Mouse (Mus musculus) cerebellum, adult 11 months (tissue): ENCODE results near the gene Epas1.
A peak's percentile ranks its signal among the peaks of the same experiment; 100 is the strongest.

Experiments used
- DNase-seq: peaks from one replicate; pipeline ENCODE4 v3.0.0; 2022

Gene Epas1

GRCm38 (mm10) chr17:86832562-86833327 is 79.2 kb downstream of the Epas1 start:
- DNase-seq = peak; percentile 12

- no peak for DNase-seq
These were observed 80.4 kb downstream of the Epas1 start for GRCm38 (mm10) chr17:86833945-86834344.

- DNase-seq = no peak
These were observed 85.8 kb downstream of the Epas1 start for GRCm38 (mm10) chr17:86839308-86839707.

- DNase-seq = no peak
These were observed 97.3 kb downstream of the Epas1 start for GRCm38 (mm10) chr17:86850700-86851337.

- DNase-seq = no peak
These were observed 98.3 kb downstream of the Epas1 start for GRCm38 (mm10) chr17:86851782-86852181.

- DNase-seq = no peak
These were observed 99.1 kb downstream of the Epas1 start for GRCm38 (mm10) chr17:86852591-86853031.

GRCm38 (mm10) chr17:86870586-86870985 is 117.1 kb downstream of the Epas1 start:
- no peak for DNase-seq

- no peak for DNase-seq
These were observed 119.1 kb downstream of the Epas1 start for GRCm38 (mm10) chr17:86872643-86873042.

- DNase-seq = no peak
These were observed 123.4 kb downstream of the Epas1 start for GRCm38 (mm10) chr17:86876940-86877339.

GRCm38 (mm10) chr17:86877747-86878146 is 124.2 kb downstream of the Epas1 start:
- no peak for DNase-seq

GRCm38 (mm10) chr17:86880056-86880455 is 126.6 kb downstream of the Epas1 start:
- no peak for DNase-seq

GRCm38 (mm10) chr17:86880461-86881044 is 127.1 kb downstream of the Epas1 start:
- DNase-seq = no peak
